Mouse (Mus musculus) layer of hippocampus, adult 9-11 months (tissue): ENCODE measurements around the gene Prss8.

Experiments
- DNase-seq: peaks from one replicate; pipeline ENCODE4 v3.0.0; 2022

Gene Prss8

DNA sequence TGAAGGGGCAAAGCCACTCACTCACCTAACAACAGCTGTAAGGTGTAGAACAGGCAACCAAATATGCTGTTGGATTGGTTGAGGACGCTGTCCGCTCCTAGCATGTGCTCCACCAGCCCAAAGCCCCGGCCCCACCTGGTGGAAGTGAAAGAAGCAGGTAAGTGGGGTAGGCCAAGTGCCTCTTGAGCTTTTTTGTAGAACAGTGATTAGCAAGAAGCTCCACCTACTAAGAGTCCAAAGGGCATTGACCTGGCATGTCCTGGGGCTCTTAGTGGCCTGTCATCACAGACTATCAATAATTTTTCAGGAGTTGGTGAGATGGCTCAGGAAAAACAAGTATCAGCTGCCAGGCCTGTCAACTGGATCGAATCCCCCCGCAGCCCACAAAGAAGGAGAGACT is 35.4 kb downstream of the Prss8 start:
- no peak for DNase-seq

DNA sequence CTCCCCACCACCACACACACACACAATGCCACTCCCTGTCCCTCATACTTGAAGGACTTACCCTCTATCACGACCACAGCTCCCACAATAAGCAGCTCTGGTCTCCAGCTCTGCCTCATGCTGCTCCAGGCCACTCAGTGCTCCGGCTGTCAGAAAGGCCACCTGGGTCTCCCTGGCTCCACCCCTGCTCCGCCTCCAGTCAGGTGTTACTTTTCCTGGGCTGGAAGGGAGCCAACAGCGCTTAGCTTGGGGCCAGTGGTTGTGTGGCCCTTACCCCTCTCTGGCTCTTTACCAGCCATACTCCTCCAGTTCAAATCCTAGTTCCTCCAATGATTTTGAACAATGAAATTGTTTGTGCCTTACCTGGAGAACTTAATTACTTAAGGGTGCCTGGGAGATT is 39.1 kb downstream of the Prss8 start, which contains the start of gene Prss53:
Gene Prss53, minus strand, starts transcription at position 173 of the 400 bp plus-strand sequence.
- no peak for DNase-seq

DNA sequence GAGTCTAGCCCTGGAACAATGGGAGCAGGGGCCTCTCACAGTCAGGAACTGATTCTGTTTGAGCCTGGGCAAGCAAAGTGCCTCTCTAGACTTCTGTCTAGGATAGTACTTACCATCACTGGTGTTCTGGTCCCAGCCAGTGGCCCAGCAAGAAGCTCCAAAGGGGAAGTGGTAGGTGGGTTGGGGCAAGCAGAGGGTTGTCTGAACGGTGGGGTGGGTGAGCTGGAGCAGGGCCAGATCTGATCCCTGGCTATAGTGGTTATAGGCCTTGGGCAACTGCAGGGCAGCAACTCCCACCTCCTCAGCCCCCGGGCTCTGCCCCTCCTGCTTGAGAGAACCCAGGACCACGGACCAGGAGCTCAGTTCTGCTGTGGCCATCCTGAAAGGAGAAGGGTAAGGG is 41.1 kb downstream of the Prss8 start:
- DNase-seq: no peak

DNA sequence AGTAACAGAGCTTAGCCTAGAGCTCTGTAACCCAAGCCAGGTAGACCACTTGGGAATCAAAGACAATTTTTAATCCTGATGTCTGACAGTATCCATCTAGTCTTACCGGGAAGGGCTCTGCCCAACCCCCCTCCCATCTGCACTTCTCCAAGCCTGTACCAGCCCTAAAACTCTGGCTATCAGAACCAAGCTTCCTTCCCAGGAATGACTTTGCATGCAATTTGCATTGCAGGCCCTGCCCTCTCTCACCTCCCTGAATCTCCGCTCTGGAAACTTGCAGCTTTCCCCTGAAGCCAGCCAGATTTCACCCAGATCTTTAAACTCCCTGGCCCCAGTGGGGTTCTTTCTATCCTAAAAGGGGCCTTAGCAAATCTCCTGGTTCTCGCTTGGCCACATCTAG is 42.1 kb downstream of the Prss8 start:
- DNase-seq: no peak

DNA sequence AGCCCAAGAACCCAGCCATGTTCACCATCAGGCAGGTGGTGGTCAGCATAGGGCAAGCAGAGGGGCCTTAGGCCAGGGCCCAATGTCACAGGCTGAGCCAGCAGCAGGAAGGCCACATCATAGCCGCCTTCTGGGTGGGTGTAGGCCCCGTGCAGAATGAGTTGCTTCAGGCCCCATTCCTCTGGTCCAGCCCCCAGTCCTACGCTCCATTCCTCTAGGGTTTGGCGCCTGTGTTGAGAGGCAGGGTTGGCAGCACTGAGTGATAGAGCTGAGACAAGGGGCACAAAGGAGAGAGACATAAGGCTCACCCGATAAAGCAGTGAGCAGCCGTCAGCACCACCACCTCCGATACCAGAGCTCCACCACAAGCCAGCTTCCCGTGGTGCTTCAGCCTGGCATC is 42.7 kb downstream of the Prss8 start:
- DNase-seq: no peak

DNA sequence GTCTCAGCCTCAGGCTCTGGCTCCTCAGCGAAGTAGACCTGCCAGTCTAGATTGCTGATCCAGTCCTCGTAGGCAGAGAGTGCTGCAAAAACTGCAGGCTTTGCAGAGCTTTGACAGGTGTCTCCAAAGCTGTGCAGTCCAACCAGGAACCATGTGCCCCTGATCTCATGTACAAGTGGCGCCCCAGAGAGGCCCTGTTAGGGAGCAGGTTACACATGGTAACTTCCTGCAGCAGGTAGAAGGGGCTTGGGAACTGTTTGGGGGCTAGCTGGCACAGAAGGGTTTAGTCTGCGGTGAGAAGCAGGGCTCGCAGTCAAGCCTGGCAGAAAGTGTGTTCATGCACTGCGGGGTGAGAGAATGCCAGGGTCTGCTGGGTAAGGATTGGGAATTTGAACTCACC is 43.4 kb downstream of the Prss8 start:
- DNase-seq: no peak

DNA sequence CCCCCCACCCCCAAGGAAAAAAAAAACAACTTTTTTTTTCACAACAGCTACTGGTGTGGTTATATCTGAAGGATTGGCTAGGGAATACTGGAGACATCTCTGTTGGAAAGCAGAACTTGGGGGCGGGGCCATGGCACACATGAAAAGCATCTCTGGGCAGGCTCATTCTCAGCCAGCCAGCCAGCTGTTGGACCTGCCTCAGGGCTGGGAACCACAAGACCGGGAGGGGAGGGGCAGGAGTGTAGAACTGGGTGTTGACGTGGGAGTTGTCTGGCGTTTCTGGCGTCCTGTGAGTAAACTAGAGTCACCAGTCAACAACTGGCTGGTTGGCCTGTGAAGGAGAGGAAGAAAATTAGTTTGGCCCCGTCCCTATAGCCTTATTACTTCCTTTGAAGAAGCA is 44.0 kb downstream of the Prss8 start:
- peak; percentile 79 for DNase-seq

DNA sequence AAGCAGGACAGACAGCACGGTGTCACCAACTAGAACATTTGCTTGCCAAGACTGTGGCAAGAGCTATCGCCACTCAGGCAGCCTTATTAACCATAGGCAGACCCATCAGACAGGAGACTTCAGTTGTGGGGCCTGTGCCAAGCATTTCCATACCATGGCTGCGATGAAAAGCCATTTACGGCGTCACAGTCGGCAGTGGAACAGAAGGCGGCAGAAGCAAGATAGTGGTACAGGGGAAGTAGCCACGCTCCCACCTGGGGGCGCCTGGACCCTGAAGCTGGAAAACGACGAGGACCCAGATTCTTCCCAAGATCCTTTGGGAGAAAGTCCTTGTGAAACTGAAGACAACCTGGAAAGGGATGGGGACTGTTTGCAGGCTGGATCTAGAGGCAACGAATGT is 49.5 kb downstream of the Prss8 start:
- DNase-seq: no peak

DNA sequence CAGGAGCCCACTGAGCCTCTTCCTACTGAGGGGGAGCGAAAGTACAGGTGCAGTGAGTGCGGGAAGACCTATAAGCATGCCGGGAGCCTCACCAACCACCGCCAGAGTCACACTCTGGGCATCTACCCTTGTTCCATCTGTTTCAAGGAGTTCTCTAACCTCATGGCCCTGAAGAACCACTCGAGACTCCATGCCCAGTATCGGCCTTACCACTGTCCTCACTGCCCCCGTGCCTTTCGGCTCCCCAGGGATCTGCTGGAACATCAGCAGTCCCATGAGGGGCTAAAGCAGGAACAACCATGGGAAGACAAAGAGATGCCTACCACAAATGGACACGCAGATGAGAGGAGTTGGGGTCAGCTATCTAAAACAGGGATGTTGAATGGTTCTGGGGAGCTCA is 50.6 kb downstream of the Prss8 start:
- DNase-seq: no peak

DNA sequence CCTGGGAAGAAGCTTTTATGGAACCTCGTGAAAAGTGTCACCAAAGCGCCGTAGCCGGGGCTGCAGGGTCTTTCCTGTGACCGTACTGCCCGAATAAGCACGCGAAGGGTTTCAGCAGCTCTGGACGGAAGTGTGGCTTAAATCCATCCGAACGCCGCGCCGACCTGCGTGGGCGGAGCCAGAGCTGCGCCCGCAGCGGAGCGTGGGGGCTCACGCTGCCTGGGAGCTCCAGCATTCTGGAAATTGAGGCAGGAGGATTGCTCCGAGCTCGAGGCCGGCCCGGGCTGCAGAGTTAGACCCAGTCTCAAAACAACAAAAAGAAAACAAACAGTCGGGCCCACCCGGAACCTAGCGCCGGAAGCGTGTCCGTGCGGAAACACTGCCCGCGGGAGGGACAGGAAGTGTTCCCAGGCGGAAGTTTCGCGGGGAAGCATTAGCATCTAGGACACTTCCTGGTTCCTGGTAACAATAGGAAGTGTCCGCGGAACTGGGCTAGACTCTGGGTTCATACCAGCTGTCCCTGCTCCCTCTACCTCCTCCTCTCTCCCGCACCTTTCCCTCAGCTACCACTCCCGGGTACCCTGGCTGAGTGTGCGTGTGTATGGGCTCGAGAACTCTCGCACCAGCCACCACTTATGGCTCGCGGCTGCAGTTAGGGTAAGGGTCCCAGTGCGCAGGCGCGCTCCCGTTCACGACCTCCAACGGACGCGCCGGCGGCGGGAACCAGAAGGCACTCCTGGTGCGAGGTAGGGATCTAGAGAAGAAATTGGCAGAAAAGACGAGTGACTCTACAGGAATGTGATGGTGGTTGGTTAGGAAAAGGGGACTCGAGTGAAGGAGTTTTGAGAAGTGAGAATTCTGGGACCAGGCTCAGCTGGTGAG is 53.2 kb downstream of the Prss8 start, which contains the start of gene Zfp668:
Gene Zfp668, minus strand, starts transcription at position 362 of the 882 bp plus-strand sequence.
- DNase-seq: peak; percentile 90

DNA sequence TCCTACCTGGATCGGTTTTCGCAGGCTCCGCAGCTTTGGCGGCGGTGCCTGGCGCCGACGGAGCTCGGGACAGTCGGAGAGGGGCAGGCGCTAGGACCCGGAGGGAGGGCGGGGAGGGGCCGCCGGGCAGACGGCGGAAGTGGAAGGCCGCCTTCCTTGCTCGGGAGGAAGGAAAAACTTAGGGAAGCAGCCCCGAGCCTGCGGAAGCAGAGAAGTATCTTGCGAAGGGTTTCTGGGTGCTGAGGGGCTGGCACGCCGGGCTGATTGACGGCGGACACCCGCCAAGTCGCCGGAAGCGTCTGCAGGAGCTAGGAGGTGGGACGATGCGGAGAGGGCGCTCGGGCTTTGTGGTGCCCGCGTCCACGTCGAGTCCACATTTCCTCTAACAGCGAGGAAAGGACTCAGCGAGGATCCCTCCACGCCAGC is 53.9 kb downstream of the Prss8 start, which contains the start of gene Zfp646:
Gene Zfp646, plus strand, starts transcription at position 181 of the 426 bp plus-strand sequence.
- DNase-seq: peak; percentile 79
